Mouse (Mus musculus) brain, embryonic 14.5 days (tissue): ENCODE data around the gene Ptch2.

ENCODE experiments used
- CTCF ChIP-seq: fragments of 200-500 bp; IDR thresholded peaks from 2 replicates; pipeline ENCODE4 v1.5.1; 2012; ENCODE audit warnings: inconsistent platforms, mild to moderate bottlenecking, moderate library complexity, borderline replicate concordance; ENCODE audit not compliant: insufficient read depth, insufficient read length; ENCODE audit errors: extremely low read depth
- POLR2A ChIP-seq: fragments of 200-500 bp; IDR thresholded peaks from 2 replicates; pipeline ENCODE4 v1.6.1; 2012; ENCODE audit warnings: mild to moderate bottlenecking, inconsistent platforms, borderline replicate concordance; ENCODE audit not compliant: poor library complexity, insufficient read depth, insufficient read length, severe bottlenecking; ENCODE audit errors: extremely low read depth

DNA sequence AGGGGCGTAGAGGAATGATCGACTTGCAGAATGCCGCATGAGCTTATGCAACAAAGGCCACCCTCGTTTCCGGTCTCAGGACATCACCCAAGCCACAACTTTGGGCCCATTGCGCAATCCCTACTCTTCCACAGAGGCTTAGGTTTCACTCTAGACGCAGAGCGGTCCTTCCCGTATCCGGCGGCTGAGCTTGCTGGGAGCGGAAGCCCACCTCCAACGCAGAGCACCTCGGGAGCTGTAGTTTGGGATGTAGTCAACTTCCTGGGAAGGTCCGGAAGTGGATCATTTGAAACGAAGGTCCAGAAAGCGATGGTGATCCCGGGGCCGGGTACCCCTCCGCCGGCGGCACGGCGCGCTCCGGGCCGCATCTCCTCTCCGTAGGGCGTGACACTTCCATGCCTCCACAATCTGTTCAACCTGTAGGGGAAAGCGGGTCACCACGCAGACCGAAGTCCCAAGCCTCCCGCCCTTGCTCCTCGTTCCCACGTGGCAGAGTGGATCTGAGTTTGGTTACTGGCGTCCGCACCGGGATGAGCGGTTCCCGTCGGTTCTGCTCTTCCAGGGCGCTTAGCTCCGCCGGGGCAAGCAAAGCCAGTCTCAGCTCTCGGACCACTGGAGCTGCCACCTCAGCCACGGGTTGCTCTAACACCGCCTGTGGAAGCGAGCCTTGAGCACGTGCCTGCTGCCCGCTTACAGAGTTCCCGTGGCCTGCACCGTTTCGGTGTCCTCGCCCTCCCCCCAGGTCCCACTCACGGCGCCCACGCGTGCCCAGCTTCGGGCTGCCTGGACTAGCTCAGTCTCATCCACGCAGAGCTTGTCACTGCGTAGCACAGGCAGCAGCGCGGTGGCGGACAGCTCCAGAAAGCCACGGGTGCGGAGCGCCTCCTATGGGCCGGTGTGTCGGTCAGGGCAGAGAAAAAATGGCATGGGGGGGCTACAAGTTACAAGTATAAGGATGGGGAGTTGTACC lies 24.9 kb downstream of the Ptch2 start:
- TF ChIP-seq POLR2A (peak; percentile 42; the same call in 1 of the 2 replicates), CTCF (peak; percentile 83)
